ENCODE assay signal across 14 mouse cellular contexts in genomic region chr9:53095319-53096165, GRCm38 (mm10).
A peak's percentile ranks its signal among the peaks of the same experiment; 100 is the strongest.
DNase-seq lines count a peak whose midpoint lies in the region; TF ChIP-seq lines count a peak whose summit lies in the region.
"Had no signal": no experiment of that assay in that cellular context is flagged by ENCODE, and none has a peak within 500 bp of the region (broad histone marks: within the 10 kb centered on the region; RNA-seq: fewer than 3 reads in every experiment).

No protein-coding gene starts in this region.

- no peaks in the 10 kb centered on the region for H3K4me1 ChIP-seq in CH12.LX (ENCODE audit: control insufficient read depth in 1 of 2, insufficient read depth in 2 of 2)
- H3K4me1 ChIP-seq: heart, embryonic 10.5 days; lung, embryonic 15.5 days had no signal

- H3K9ac ChIP-seq in CH12.LX (ENCODE audit: insufficient read depth, low read depth) = no peak overlapping the region
- H3K9ac ChIP-seq: forebrain, postnatal 0 days; lung, embryonic 15.5 days had no signal

- in situ Hi-C loops in CH12.LX (cut with MboI; ENCODE audit: low pct_ligation_motif_present, low pct_unique_long_range_greater_than_20kb, low sequenced_read_pairs) = no loop called here

- TF ChIP-seq EP300 in CH12.LX (IDR thresholded peaks at IDR 0.05; ENCODE audit: low read length) = no peak

- H3K36me3 ChIP-seq in CH12.LX (replicated peaks in 1 of 2; ENCODE audit: control insufficient read depth in 1 of 2, insufficient read depth in 1 of 2, low read length in 1 of 2) = peaks cover 0 to 16% of the 10 kb centered on the region in 2 experiments
- H3K36me3 ChIP-seq: lung, embryonic 15.5 days had no signal

- TF ChIP-seq RAD21 in CH12.LX (IDR thresholded peaks at IDR 0.05; ENCODE audit: low read depth, low read length) = no peak

- H3K9me3 ChIP-seq in CH12.LX (replicated peaks; ENCODE audit: low read length) = no peaks in the 10 kb centered on the region
- H3K9me3 ChIP-seq: heart, embryonic 10.5 days; lung, embryonic 15.5 days had no signal

- intact Hi-C loops in heart, postnatal 36 days (cut with DNase I) = no loop called here

- H3K4me3 ChIP-seq in layer of hippocampus, adult 2 months = no peak overlapping the region
- H3K4me3 ChIP-seq in CH12.LX (replicated peaks in 1 of 3; ENCODE audit: low read depth in 2 of 3, low read length in 2 of 3, poor library complexity in 1 of 3) = no peak overlapping the region
- H3K4me3 ChIP-seq: heart, embryonic 10.5 days; lung, embryonic 15.5 days had no signal

- peak overlapping the region; percentile 1; the same call in 1 of the 2 replicates for H3K27ac ChIP-seq in layer of hippocampus, adult 2 months
- no peak overlapping the region for H3K27ac ChIP-seq in CH12.LX (ENCODE audit: insufficient read depth, low read depth)
- H3K27ac ChIP-seq: heart, embryonic 10.5 days; lung, embryonic 15.5 days had no signal

- no peak for TF ChIP-seq CTCF in layer of hippocampus, adult 2 months (conservative IDR thresholded peaks at IDR 0.05)
- TF ChIP-seq CTCF in CH12.LX (conservative IDR thresholded peaks at IDR 0.05 in 1 of 2, IDR thresholded peaks at IDR 0.05 in 1 of 2; ENCODE audit: low read depth in 2 of 2, low read length in 2 of 2) = no peak
- TF ChIP-seq CTCF in brain, embryonic 14.5 days (IDR thresholded peaks at IDR 0.05; ENCODE audit: borderline replicate concordance, extremely low read depth, insufficient read depth, insufficient read length) = no peak

- TF ChIP-seq POLR2A in CH12.LX (IDR thresholded peaks at IDR 0.05; ENCODE audit: low read depth, low read length) = no peak
- no peak for TF ChIP-seq POLR2A in brain, embryonic 14.5 days (IDR thresholded peaks at IDR 0.05; ENCODE audit: borderline replicate concordance, extremely low read depth, insufficient read depth, insufficient read length, poor library complexity, severe bottlenecking)

- H3K79me2 ChIP-seq in CH12.LX (replicated peaks; ENCODE audit: control insufficient read depth, extremely low read depth, insufficient read depth, poor library complexity, severe bottlenecking) = no peaks in the 10 kb centered on the region

- H3K27me3 ChIP-seq in CH12.LX (replicated peaks) = no peaks in the 10 kb centered on the region
- H3K27me3 ChIP-seq: lung, embryonic 15.5 days had no signal

- H3K4me2 ChIP-seq in CH12.LX (ENCODE audit: insufficient read depth, low read depth, poor library complexity, severe bottlenecking) = no peak overlapping the region
- H3K4me2 ChIP-seq: lung, embryonic 15.5 days had no signal

- DNase-seq in layer of hippocampus, adult 2 months (ENCODE audit: low spot score in 2 of 2) = no peak
- no peak for DNase-seq in layer of hippocampus, adult 8-10 months (ENCODE audit: low spot score in 2 of 2)
- peak; percentile 21 for DNase-seq in 3T3-L1 (ENCODE audit: low read depth, low spot score)
- DNase-seq in CH12.LX (ENCODE audit: extremely low read depth) = no peak
- DNase-seq in brain, embryonic 14.5 days (ENCODE audit: low read depth) = peak; percentile 40
- DNase-seq in adrenal gland, postnatal 25 days = no peak
- no peak for DNase-seq in heart, postnatal 36 days
- DNase-seq: cerebellum, adult 11 months; forebrain, postnatal 0 days; kidney, adult 9 months; right cerebral cortex, postnatal 25 days; thymus, postnatal 4 days had no signal

- dilution Hi-C loops in CH12.LX (cut with MboI; ENCODE audit: extremely low pct_ligation_motif_present, extremely low pct_unique_long_range_greater_than_20kb, low sequenced_read_pairs) = no loop called here

TF ChIP-seq in CH12.LX, 34 proteins besides CTCF, POLR2A, EP300 and RAD21:
- TF ChIP-seq SMC3 (IDR thresholded peaks at IDR 0.05; ENCODE audit: low read depth, low read length) = no peak
- no peak for TF ChIP-seq CHD2 (IDR thresholded peaks at IDR 0.05; ENCODE audit: low read length)
- no peak for TF ChIP-seq CHD1 (IDR thresholded peaks at IDR 0.05; ENCODE audit: low read depth, low read length)
- TF ChIP-seq PAX5 (IDR thresholded peaks at IDR 0.05; ENCODE audit: low read length) = no peak
- TF ChIP-seq MAFK (IDR thresholded peaks at IDR 0.05; ENCODE audit: insufficient replicate concordance, low read length) = peak; percentile 89

Comparison
In these comparisons a context has a peak if more than half of its experiments do, and no peak if none do; other contexts are left out.
1. DNase-seq: peak in 3T3-L1 (single experiment) and brain, embryonic 14.5 days (single experiment); none in layer of hippocampus, adult 2 months (0 of 2), layer of hippocampus, adult 8-10 months (0 of 2), CH12.LX (single experiment), adrenal gland, postnatal 25 days (single experiment) and heart, postnatal 36 days (0 of 2).